Mouse (Mus musculus): Measurements from ENCODE around the gene Cdhr1. TPM values are rescaled to one million over a fixed set of nuclear protein-coding genes. Genes with fewer than 3 reads are reported as not detected.

Gene Cdhr1
- polyA plus RNA-seq, 1 experiment = 0.12 TPM

- Histone ChIP-seq H3K4me3 (ENCODE audit: insufficient read depth, low read length) (no peak overlapping the region), H3K4me1 (ENCODE audit: control insufficient read depth, insufficient read depth, low read length) (no peaks in the 10 kb centered on the region), H3K27ac (ENCODE audit: insufficient read depth, low read depth, low read length) (no peak overlapping the region)
- TF ChIP-seq POLR2A (IDR thresholded peaks at IDR 0.05; ENCODE audit: borderline replicate concordance, low read depth, low read length) = no peak
- TF ChIP-seq CTCF (IDR thresholded peaks at IDR 0.05; ENCODE audit: low read depth, low read length) = no peak
These were observed 3.7 kb downstream of the Cdhr1 start for GRCm38 (mm10) chr14:37094436-37094835.

DNA sequence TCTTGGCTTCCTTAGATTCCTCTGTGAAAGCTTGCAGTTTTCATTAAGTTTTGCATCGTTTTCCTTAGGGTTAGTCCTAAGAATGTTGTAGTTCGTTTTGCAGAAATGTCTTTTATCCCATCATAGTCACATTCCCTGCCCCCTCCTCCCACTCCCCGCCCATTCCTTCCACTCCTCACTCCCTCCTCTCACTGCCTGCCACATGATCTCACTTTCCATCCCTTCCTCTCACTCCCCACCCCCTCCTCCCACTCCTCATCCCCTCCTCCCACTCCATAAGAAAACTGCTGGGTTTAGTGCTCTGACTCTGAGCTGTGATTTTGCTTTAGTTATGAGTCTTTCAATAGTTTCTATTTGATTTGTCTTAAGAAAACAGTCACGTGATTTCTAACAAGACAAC is 14.4 kb downstream of the Cdhr1 start:
- no peak overlapping the region for H3K4me3 ChIP-seq (ENCODE audit: insufficient read depth, low read length)
- H3K27ac ChIP-seq (ENCODE audit: insufficient read depth, low read depth, low read length) = no peak overlapping the region
- TF ChIP-seq POLR2A (IDR thresholded peaks at IDR 0.05; ENCODE audit: borderline replicate concordance, low read depth, low read length) (no peak), CTCF (IDR thresholded peaks at IDR 0.05; ENCODE audit: low read depth, low read length) (no peak)
- H3K4me1 ChIP-seq (ENCODE audit: control insufficient read depth, insufficient read depth, low read length) = no peaks in the 10 kb centered on the region

DNA sequence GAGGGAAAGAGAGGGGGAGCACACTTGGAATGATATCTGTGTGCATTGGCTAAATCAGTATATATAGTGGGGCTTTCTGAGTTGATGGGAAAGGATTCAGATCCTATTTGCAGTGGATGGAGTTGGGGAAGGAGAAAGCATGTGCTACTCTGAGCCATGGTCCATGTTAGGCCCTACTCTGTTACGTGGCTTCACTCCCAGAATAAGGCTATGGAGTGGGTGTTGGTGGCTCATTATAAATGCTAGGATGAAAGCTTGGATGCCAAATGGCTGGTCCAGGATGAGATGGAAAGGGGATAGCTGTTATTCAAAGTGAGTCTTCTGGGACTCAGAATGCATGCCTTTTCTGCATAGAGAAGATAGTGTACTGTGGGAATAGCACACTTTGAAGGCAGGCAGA is 17.4 kb downstream of the Cdhr1 start:
- no peak for TF ChIP-seq POLR2A (IDR thresholded peaks at IDR 0.05; ENCODE audit: borderline replicate concordance, low read depth, low read length)
- no peak for TF ChIP-seq CTCF (IDR thresholded peaks at IDR 0.05; ENCODE audit: low read depth, low read length)
- H3K4me1 ChIP-seq (ENCODE audit: control insufficient read depth, insufficient read depth, low read length) = no peaks in the 10 kb centered on the region

GRCm38 (mm10) chr14:37068516-37068915 is 29.6 kb downstream of the Cdhr1 start:
- Histone ChIP-seq H3K4me1 (ENCODE audit: control insufficient read depth, insufficient read depth, low read length) (no peaks in the 10 kb centered on the region), H3K4me3 (ENCODE audit: insufficient read depth, low read length) (no peak overlapping the region), H3K27ac (ENCODE audit: insufficient read depth, low read depth, low read length) (no peak overlapping the region)
- TF ChIP-seq POLR2A (IDR thresholded peaks at IDR 0.05; ENCODE audit: borderline replicate concordance, low read depth, low read length) (no peak), CTCF (IDR thresholded peaks at IDR 0.05; ENCODE audit: low read depth, low read length) (no peak)

More for the DNA sequence above, 17.4 kb downstream of the Cdhr1 start:
- Histone ChIP-seq H3K4me3 (ENCODE audit: insufficient read depth, low read length) (no peak overlapping the region), H3K27ac (ENCODE audit: insufficient read depth, low read depth, low read length) (no peak overlapping the region)

DNA sequence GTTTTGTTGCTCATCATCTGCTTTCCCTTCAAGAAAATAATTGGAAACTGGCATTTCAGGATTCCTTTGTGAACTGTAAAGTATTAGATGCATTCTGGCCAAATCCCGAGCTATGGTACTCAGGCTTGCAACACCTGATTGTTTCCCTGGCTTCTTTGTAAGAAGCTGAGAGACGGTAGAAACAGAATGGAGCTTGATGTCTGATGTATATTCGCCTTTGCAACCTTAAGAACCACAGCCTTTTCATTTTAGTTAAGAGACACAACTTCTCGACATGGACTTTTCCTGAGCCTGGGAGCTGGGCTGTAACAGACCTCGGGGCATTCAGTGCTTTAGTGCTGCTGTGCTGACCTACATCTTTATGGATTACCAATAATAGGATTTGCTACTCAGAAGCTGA is 30.5 kb downstream of the Cdhr1 start, which contains the start of gene Lrit2:
TSS of gene Lrit2 (plus strand) at position 301 of the 400 bp plus-strand sequence.
- no peak within 1 kb of the TSS for H3K4me3 ChIP-seq (ENCODE audit: insufficient read depth, low read length)
- H3K27ac ChIP-seq (ENCODE audit: insufficient read depth, low read depth, low read length) = no peak within 1 kb of the TSS
- TF ChIP-seq POLR2A (IDR thresholded peaks at IDR 0.05; ENCODE audit: borderline replicate concordance, low read depth, low read length) = no peak
- TF ChIP-seq CTCF (IDR thresholded peaks at IDR 0.05; ENCODE audit: low read depth, low read length) = no peak
- H3K4me1 ChIP-seq (ENCODE audit: control insufficient read depth, insufficient read depth, low read length) = no peaks in the 10 kb centered on the region

- H3K4me3 ChIP-seq (ENCODE audit: insufficient read depth, low read length) = no peak overlapping the region
- no peak overlapping the region for H3K27ac ChIP-seq (ENCODE audit: insufficient read depth, low read depth, low read length)
- no peak for TF ChIP-seq POLR2A (IDR thresholded peaks at IDR 0.05; ENCODE audit: borderline replicate concordance, low read depth, low read length)
- TF ChIP-seq CTCF (IDR thresholded peaks at IDR 0.05; ENCODE audit: low read depth, low read length) = no peak
- no peaks in the 10 kb centered on the region for H3K4me1 ChIP-seq (ENCODE audit: control insufficient read depth, insufficient read depth, low read length)
These were observed 31.5 kb downstream of the Cdhr1 start for GRCm38 (mm10) chr14:37066636-37067035.

DNA sequence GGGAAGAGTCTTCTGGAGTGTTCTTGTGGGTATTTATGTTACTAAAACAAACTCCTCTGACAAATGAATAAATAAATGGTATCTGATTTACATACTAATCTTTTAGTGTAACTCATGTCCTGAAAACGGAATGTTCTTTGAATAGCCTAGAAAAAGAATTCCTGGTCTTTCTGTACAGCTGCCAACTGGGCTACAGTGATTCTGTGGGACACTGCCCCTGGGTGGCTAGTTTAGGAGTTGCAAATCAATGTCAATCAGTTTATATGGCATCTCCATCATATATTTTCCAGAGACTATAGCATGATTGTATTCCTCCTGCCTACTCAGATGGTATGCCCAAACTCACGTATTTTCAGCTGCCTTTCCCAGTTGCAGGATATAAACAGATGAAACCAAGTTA is 33.3 kb downstream of the Cdhr1 start:
- Histone ChIP-seq H3K27ac (ENCODE audit: insufficient read depth, low read depth, low read length) (no peak overlapping the region), H3K4me1 (ENCODE audit: control insufficient read depth, insufficient read depth, low read length) (no peaks in the 10 kb centered on the region), H3K4me3 (ENCODE audit: insufficient read depth, low read length) (no peak overlapping the region)
- no peak for TF ChIP-seq POLR2A (IDR thresholded peaks at IDR 0.05; ENCODE audit: borderline replicate concordance, low read depth, low read length)
- no peak for TF ChIP-seq CTCF (IDR thresholded peaks at IDR 0.05; ENCODE audit: low read depth, low read length)

- TF ChIP-seq CTCF (IDR thresholded peaks at IDR 0.05; ENCODE audit: low read depth, low read length) (no peak), POLR2A (IDR thresholded peaks at IDR 0.05; ENCODE audit: borderline replicate concordance, low read depth, low read length) (no peak)
- Histone ChIP-seq H3K27ac (ENCODE audit: insufficient read depth, low read depth, low read length) (no peak within 1 kb of the TSS), H3K4me1 (ENCODE audit: control insufficient read depth, insufficient read depth, low read length) (no peaks in the 10 kb centered on the region), H3K4me3 (ENCODE audit: insufficient read depth, low read length) (no peak within 1 kb of the TSS)
These were observed 49.2 kb downstream of the Cdhr1 start, which contains the start of gene Rgr for GRCm38 (mm10) chr14:37048914-37049410. Gene Rgr (minus strand): TSS chr14:37048964.

- Histone ChIP-seq H3K4me1 (ENCODE audit: control insufficient read depth, insufficient read depth, low read length) (no peaks in the 10 kb centered on the region), H3K4me3 (ENCODE audit: insufficient read depth, low read length) (no peak overlapping the region), H3K27ac (ENCODE audit: insufficient read depth, low read depth, low read length) (no peak overlapping the region)
- TF ChIP-seq POLR2A (IDR thresholded peaks at IDR 0.05; ENCODE audit: borderline replicate concordance, low read depth, low read length) (no peak), CTCF (IDR thresholded peaks at IDR 0.05; ENCODE audit: low read depth, low read length) (no peak)
These were observed 63.7 kb downstream of the Cdhr1 start for GRCm38 (mm10) chr14:37034432-37034831.

DNA sequence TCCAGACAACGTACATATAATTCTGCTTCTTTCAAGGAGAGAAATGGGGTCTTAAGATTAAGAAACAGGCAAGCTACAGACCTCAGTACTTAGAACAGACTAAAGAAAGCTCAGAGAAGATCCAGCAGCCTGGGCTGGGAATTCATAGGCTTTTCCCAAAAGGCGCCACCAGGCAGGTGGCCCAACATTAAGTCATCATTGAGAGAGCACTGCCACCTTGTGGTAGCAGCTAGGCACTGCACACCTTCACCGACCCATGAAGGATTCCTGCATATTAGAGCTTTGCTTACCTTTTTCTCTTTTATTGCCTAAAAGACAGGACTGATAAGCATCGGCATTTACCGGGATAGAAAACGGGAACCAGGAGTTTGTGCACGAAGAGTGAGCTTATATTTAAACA is 64.9 kb downstream of the Cdhr1 start:
- no peak for TF ChIP-seq POLR2A (IDR thresholded peaks at IDR 0.05; ENCODE audit: borderline replicate concordance, low read depth, low read length)
- peak; percentile 93 for TF ChIP-seq CTCF (IDR thresholded peaks at IDR 0.05; ENCODE audit: low read depth, low read length)
- no peak overlapping the region for H3K27ac ChIP-seq (ENCODE audit: insufficient read depth, low read depth, low read length)
- no peaks in the 10 kb centered on the region for H3K4me1 ChIP-seq (ENCODE audit: control insufficient read depth, insufficient read depth, low read length)
- H3K4me3 ChIP-seq (ENCODE audit: insufficient read depth, low read length) = no peak overlapping the region
